Mouse (Mus musculus): ENCODE measurements at regions not wholly inside any gene's neighbourhood (a gene's known extent, or its start where the extent isn't known, plus 50 kb on each side); places are given as distances from the start of the nearest gene placed in this dataset.
"Not testable (repeated sequence)": the region's sequence is repeated elsewhere in the genome, so short reads cannot be mapped to it uniquely, and the experiment has no call there.

DNA sequence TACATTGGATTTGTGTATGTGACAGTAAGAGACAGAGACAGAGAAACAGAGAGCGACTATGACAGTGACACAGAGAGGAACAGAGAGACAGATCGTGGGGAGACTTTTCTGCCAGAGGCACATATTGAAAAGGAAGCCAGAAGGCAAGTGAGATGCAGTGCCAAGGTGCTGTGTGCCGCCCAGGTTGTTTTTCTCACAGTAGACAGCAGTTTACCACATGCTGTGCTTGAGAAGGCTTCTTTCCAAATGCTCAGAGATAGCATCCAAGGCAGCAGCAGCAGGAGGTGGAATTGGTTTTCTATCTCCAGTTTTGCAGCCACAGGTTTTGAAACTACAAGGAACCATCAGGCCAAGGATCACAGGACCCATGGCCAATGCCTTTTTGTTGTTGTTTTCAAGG lies 466.5 kb downstream of the Lrfn5 start:
- no peak for DNase-seq (ENCODE audit: low spot score in 2 of 2)

DNA sequence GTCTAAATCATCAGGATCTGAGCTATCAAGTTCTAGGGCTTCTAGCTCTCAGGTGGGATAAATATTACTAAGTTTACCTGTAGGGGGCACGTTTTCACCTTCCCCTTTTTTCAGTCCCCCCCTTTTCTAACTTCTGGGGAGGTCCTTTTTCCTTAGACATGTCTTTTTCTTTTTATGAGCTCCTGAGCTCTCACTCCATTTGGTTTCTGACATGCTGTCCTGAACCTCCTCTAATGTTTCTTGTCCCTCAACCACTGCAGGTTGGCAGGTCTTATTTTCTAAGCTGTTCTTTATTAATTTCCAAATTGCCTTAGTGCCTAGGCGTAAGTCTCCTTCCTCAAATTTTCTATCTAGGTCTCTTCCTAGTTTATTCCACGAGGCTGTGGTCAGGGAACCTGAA lies 470.9 kb downstream of the Lrfn5 start:
- not testable (repeated sequence) for DNase-seq (ENCODE audit: low spot score in 2 of 2)

DNA sequence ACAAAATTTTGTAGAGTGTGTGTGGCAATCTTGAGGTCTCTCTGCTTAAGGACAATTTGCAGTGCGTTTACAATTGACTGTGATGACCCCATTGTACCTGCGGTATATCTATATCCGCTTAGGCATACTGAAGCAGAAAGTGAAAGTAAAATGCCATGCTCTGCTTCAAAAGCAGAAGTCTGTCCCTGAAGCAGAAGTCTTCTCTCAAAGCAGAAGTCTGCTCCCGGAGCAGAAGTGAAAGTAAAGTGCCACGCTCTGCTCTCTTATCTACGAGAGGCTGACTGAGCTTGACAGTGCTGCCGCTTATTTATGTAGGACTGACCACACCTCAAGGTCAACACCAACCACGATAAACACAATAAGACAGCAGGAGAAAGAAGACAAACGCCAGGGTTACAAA lies 471.3 kb downstream of the Lrfn5 start:
- peak; percentile 29 to 34 for DNase-seq (ENCODE audit: low spot score in 2 of 2)

DNA sequence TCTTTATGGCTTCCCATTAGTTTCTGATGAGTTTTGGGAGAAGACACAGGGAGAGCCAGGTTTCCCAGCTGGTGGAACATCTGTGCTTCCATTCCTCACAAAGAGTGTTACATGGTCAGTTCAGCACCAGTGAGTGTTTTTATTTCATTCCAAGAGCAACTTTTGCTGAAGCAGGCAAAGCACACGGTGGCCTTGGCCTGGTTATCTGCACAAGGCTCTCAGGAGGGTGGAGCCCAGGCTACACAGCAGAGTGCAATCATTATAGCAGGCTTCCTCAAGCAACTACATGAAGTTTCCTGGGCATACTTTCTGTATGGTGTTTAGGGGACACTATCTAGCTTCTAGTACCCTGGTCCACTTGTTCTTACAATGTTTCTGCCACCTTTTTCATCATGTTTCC lies 490.4 kb downstream of the Lrfn5 start:
- no peak for DNase-seq (ENCODE audit: low spot score in 2 of 2)

DNA sequence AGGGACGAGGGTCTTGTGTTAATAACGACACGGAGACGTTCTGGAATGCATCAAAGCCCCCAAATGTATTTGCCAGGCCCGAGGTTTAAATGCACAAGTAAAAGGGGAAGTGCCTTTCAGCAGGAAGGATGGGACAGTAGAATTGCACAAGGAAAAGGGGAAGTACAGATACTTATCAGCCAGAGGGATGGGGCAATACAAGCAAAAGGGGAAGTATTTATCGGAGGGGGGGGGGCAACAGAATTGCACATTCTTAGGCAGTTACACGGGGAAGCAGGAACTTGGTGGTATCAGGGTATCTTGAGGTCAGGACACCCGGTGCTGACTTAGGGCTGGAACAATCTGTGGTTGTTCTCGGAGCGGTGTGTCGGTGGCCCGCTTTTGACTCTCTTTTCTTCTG lies 494.7 kb downstream of the Lrfn5 start:
- DNase-seq (ENCODE audit: low spot score in 2 of 2) = not testable (repeated sequence)
